Mouse (Mus musculus): ENCODE data around the gene Ctsa. TPM values are rescaled to one million over a fixed set of nuclear protein-coding genes. Genes with fewer than 3 reads are reported as not detected.

The Ctsa gene
- polyA plus RNA-seq, 1 experiment from 2014 or later: 88.2 TPM

DNA sequence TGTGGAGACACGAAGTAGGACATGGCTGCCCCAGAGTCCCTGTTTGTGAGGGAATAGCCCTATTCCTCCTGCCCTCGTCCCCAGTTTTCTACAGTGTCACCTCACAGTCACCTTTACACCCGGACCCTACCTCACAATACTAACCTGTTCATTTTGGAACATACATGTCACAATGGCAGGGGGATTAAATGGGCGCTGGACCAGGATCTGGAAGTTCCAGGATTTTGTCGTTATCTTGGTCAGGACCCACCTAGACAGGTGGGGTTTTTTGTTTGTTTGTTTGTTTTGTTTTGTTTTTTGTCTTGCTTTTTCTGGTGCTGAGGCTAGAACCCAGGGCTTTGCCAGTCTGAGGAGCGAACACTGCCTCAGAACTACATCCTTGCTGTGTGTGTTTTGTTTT is 4.2 kb upstream of the Ctsa start, which contains the start of gene Spata25:
TSS of gene Spata25 (minus strand) at position 101 of the 400 bp plus-strand sequence.
- no peak within 1 kb of the TSS for H3K27ac ChIP-seq (replicated peaks; ENCODE audit: low read depth, low read length)
- no peaks in the 10 kb centered on the region for H3K27me3 ChIP-seq (ENCODE audit: control insufficient read depth, insufficient read depth, low read length)
- H3K4me1 ChIP-seq (ENCODE audit: control insufficient read depth, insufficient read depth, low read length): peaks cover 6% of the 10 kb centered on the region; the same call in 1 of the 2 replicates
- WGBS: 88% methylated on average over 6 of the region's 6 CpGs
- H3K4me2 ChIP-seq (ENCODE audit: low read length): no peak within 1 kb of the TSS
- no peak for ATAC-seq (ENCODE audit: low FRiP score, low TSS enrichment)
- no peak within 1 kb of the TSS for H3K9ac ChIP-seq (replicated peaks; ENCODE audit: low read length)
- H3K4me3 ChIP-seq (replicated peaks; ENCODE audit: low read depth, low read length): no peak within 1 kb of the TSS
- H3K36me3 ChIP-seq (ENCODE audit: control insufficient read depth, insufficient read depth, low read length): peaks cover 47% of the 10 kb centered on the region
- no peaks in the 10 kb centered on the region for H3K9me3 ChIP-seq (ENCODE audit: control insufficient read depth, low read length)
- DNase-seq: no peak

- H3K4me2 ChIP-seq (ENCODE audit: low read length): no peak overlapping the region
- H3K9me3 ChIP-seq (ENCODE audit: control insufficient read depth, low read length): no peaks in the 10 kb centered on the region
- 98% methylated on average over 1 of the region's 1 CpGs for WGBS
- H3K36me3 ChIP-seq (ENCODE audit: control insufficient read depth, insufficient read depth, low read length): peaks cover 47% of the 10 kb centered on the region
- no peak overlapping the region for H3K9ac ChIP-seq (replicated peaks; ENCODE audit: low read length)
- no peaks in the 10 kb centered on the region for H3K27me3 ChIP-seq (ENCODE audit: control insufficient read depth, insufficient read depth, low read length)
- DNase-seq: no peak
- H3K4me1 ChIP-seq (ENCODE audit: control insufficient read depth, insufficient read depth, low read length): peaks cover 7% of the 10 kb centered on the region
- ATAC-seq (ENCODE audit: low FRiP score, low TSS enrichment): no peak
- H3K4me3 ChIP-seq (replicated peaks; ENCODE audit: low read depth, low read length): no peak overlapping the region
- no peak overlapping the region for H3K27ac ChIP-seq (replicated peaks; ENCODE audit: low read depth, low read length)
These were observed 3.6 kb upstream of the Ctsa start for GRCm38 (mm10) chr2:164829090-164829489.

GRCm38 (mm10) chr2:164831029-164831428 is 1.6 kb upstream of the Ctsa start:
- peaks cover 17% of the 10 kb centered on the region for H3K4me1 ChIP-seq (ENCODE audit: control insufficient read depth, insufficient read depth, low read length)
- no peak overlapping the region for H3K9ac ChIP-seq (replicated peaks; ENCODE audit: low read length)
- no peaks in the 10 kb centered on the region for H3K27me3 ChIP-seq (ENCODE audit: control insufficient read depth, insufficient read depth, low read length)
- no peak overlapping the region for H3K4me3 ChIP-seq (replicated peaks; ENCODE audit: low read depth, low read length)
- peaks cover 32% of the 10 kb centered on the region for H3K36me3 ChIP-seq (ENCODE audit: control insufficient read depth, insufficient read depth, low read length)
- WGBS: 90% methylated on average over 10 of the region's 10 CpGs
- DNase-seq (no peak), ATAC-seq (ENCODE audit: low FRiP score, low TSS enrichment) (no peak)
- H3K9me3 ChIP-seq (ENCODE audit: control insufficient read depth, low read length): no peaks in the 10 kb centered on the region
- H3K27ac ChIP-seq (replicated peaks; ENCODE audit: low read depth, low read length): no peak overlapping the region
- no peak overlapping the region for H3K4me2 ChIP-seq (ENCODE audit: low read length)

GRCm38 (mm10) chr2:164832032-164832747 is 483 bp upstream of the Ctsa start:
- DNase-seq (no peak), ATAC-seq (ENCODE audit: low FRiP score, low TSS enrichment) (no peak)
- Histone ChIP-seq H3K4me2 (ENCODE audit: low read length) (peak overlapping the region; percentile 99), H3K4me1 (ENCODE audit: control insufficient read depth, insufficient read depth, low read length) (peaks cover 17% of the 10 kb centered on the region), H3K4me3 (replicated peaks; ENCODE audit: low read depth, low read length) (peak overlapping the region; percentile 69), H3K9ac (replicated peaks; ENCODE audit: low read length) (peak overlapping the region; percentile 64), H3K27ac (replicated peaks; ENCODE audit: low read depth, low read length) (peak overlapping the region; percentile 74; the same call in 1 of the 2 replicates), H3K36me3 (ENCODE audit: control insufficient read depth, insufficient read depth, low read length) (peaks cover 24% of the 10 kb centered on the region), H3K9me3 (ENCODE audit: control insufficient read depth, low read length) (no peaks in the 10 kb centered on the region), H3K27me3 (ENCODE audit: control insufficient read depth, insufficient read depth, low read length) (no peaks in the 10 kb centered on the region)
- 69% methylated on average over 16 of the region's 16 CpGs for WGBS

- WGBS: under 1% methylated on average over 31 of the region's 31 CpGs
- H3K36me3 ChIP-seq (ENCODE audit: control insufficient read depth, insufficient read depth, low read length): peaks cover 18% of the 10 kb centered on the region
- peak; percentile 67 for ATAC-seq (ENCODE audit: low FRiP score, low TSS enrichment)
These were observed 764 bp downstream of the Ctsa start, which contains the start of gene Neurl2 for GRCm38 (mm10) chr2:164833314-164833959. Neurl2 (minus strand) TSS chr2:164833456.

DNA sequence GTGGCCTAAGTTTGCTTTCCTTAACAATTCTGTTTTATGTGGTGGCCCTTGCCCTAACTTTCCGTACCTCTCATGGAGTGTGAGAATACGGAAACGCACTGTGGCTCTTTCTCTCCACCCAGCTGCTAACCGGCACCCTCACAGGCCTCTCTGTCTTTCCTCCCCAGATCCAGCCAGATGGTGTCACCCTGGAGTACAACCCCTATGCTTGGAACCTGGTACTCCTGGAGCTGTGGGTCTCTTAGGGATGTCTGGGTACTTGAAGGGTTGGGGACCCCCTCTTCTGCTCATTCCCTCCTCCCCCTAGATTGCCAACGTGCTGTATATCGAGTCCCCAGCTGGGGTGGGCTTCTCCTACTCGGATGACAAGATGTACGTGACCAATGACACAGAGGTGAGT is 1.9 kb downstream of the Ctsa start:
- Histone ChIP-seq H3K27ac (replicated peaks; ENCODE audit: low read depth, low read length) (no peak overlapping the region), H3K9me3 (ENCODE audit: control insufficient read depth, low read length) (no peaks in the 10 kb centered on the region), H3K4me2 (ENCODE audit: low read length) (peak overlapping the region; percentile 99), H3K9ac (replicated peaks; ENCODE audit: low read length) (peak overlapping the region; percentile 64; the same call in 1 of the 2 replicates), H3K4me1 (ENCODE audit: control insufficient read depth, insufficient read depth, low read length) (peaks cover 17% of the 10 kb centered on the region), H3K27me3 (ENCODE audit: control insufficient read depth, insufficient read depth, low read length) (no peaks in the 10 kb centered on the region), H3K36me3 (ENCODE audit: control insufficient read depth, insufficient read depth, low read length) (peaks cover 21% of the 10 kb centered on the region), H3K4me3 (replicated peaks; ENCODE audit: low read depth, low read length) (peak overlapping the region; percentile 69)
- DNase-seq: no peak
- WGBS: 43% methylated on average over 8 of the region's 8 CpGs
- ATAC-seq (ENCODE audit: low FRiP score, low TSS enrichment): no peak

More at GRCm38 (mm10) chr2:164833314-164833959, 764 bp downstream of the Ctsa start, which contains the start of gene Neurl2:
- no peaks in the 10 kb centered on the region for H3K9me3 ChIP-seq (ENCODE audit: control insufficient read depth, low read length)
- H3K27ac ChIP-seq (replicated peaks; ENCODE audit: low read depth, low read length): peak within 1 kb of the TSS; percentile 74
- H3K4me2 ChIP-seq (ENCODE audit: low read length): peak within 1 kb of the TSS; percentile 99
- peak; percentile 95 for DNase-seq
- peak within 1 kb of the TSS; percentile 64 for H3K9ac ChIP-seq (replicated peaks; ENCODE audit: low read length)
- peaks cover 17% of the 10 kb centered on the region for H3K4me1 ChIP-seq (ENCODE audit: control insufficient read depth, insufficient read depth, low read length)
- H3K27me3 ChIP-seq (ENCODE audit: control insufficient read depth, insufficient read depth, low read length): no peaks in the 10 kb centered on the region
- H3K4me3 ChIP-seq (replicated peaks; ENCODE audit: low read depth, low read length): peak within 1 kb of the TSS; percentile 69

GRCm38 (mm10) chr2:164835164-164835563 is 2.5 kb downstream of the Ctsa start:
- Histone ChIP-seq H3K27ac (replicated peaks; ENCODE audit: low read depth, low read length) (no peak overlapping the region), H3K9me3 (ENCODE audit: control insufficient read depth, low read length) (no peaks in the 10 kb centered on the region), H3K9ac (replicated peaks; ENCODE audit: low read length) (no peak overlapping the region), H3K27me3 (ENCODE audit: control insufficient read depth, insufficient read depth, low read length) (no peaks in the 10 kb centered on the region), H3K4me2 (ENCODE audit: low read length) (peak overlapping the region; percentile 99; the same call in 1 of the 2 replicates), H3K36me3 (ENCODE audit: control insufficient read depth, insufficient read depth, low read length) (peaks cover 28% of the 10 kb centered on the region), H3K4me3 (replicated peaks; ENCODE audit: low read depth, low read length) (no peak overlapping the region), H3K4me1 (ENCODE audit: control insufficient read depth, insufficient read depth, low read length) (peaks cover 17% of the 10 kb centered on the region)
- 97% methylated on average over 4 of the region's 4 CpGs for WGBS
- ATAC-seq (ENCODE audit: low FRiP score, low TSS enrichment): no peak
- DNase-seq: no peak

GRCm38 (mm10) chr2:164845782-164846181 is 13.1 kb downstream of the Ctsa start:
- Histone ChIP-seq H3K4me1 (ENCODE audit: control insufficient read depth, insufficient read depth, low read length) (no peaks in the 10 kb centered on the region), H3K9ac (replicated peaks; ENCODE audit: low read length) (no peak overlapping the region), H3K27ac (replicated peaks; ENCODE audit: low read depth, low read length) (no peak overlapping the region), H3K9me3 (ENCODE audit: control insufficient read depth, low read length) (no peaks in the 10 kb centered on the region), H3K36me3 (ENCODE audit: control insufficient read depth, insufficient read depth, low read length) (no peaks in the 10 kb centered on the region), H3K4me3 (replicated peaks; ENCODE audit: low read depth, low read length) (no peak overlapping the region), H3K27me3 (ENCODE audit: control insufficient read depth, insufficient read depth, low read length) (no peaks in the 10 kb centered on the region), H3K4me2 (ENCODE audit: low read length) (no peak overlapping the region)
- DNase-seq: no peak
- 63% methylated on average over 3 of the region's 3 CpGs for WGBS
- no peak for ATAC-seq (ENCODE audit: low FRiP score, low TSS enrichment)
